Mouse (Mus musculus): ENCODE results near the gene Slc2a6.

- no peak for TF ChIP-seq CTCF (conservative IDR thresholded peaks at IDR 0.05; ENCODE audit: insufficient read depth, insufficient read length, low read depth, low read length)
- TF ChIP-seq POLR2A (IDR thresholded peaks at IDR 0.05; ENCODE audit: low read depth, low read length): no peak
Measured at GRCm38 (mm10) chr2:27070247-27070813, 42.5 kb upstream of the Slc2a6 start.
